Mouse (Mus musculus): ENCODE measurements at regions not wholly inside any gene's neighbourhood (a gene's known extent, or its start where the extent isn't known, plus 50 kb on each side); places are given as distances from the start of the nearest gene placed in this dataset.
"Not testable (repeated sequence)": the region's sequence is repeated elsewhere in the genome, so short reads cannot be mapped to it uniquely, and the experiment has no call there.

DNA sequence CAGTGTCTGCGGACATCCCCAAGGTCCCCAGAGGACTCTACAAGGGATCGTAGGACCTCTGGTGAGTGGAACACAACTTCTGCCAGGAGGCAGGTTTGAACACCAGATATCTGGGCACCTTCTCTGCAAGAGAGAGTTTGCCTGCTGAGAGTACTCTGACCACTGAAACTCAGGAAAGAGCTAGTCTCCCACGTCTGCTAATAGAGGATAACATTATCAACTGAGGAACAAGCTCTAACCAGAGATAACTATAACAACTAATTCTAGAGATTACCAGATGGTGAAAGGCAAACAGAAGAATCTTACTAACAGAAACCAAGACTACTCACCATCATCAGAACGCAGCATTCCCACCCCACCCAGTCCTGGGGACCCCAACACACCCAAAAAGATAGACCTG lies 415.1 kb downstream of the Sis start:
- in situ Hi-C loops (cut with MboI, MseI), result not testable (repeated sequence)

DNA sequence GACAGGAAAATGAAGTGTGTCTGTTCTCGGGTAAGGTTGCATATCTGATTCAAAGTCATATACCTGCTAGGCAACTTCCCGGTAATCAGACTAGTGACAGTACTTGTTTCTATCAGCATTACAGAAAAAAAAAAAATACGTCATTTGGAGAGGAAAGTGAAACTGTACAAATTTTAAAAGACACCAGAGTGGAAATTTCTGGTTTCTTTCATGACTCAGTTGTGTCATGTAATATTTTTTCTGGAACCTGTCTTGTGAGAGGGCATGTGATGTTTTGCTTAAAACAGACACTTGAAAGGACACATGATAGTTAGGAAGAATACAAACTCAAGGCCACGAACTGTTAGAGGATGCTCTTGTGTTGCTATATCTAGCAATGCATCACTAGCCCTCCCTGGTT lies 433.7 kb downstream of the Sis start:
- in situ Hi-C loops (cut with MboI, MseI), result no loop called here

DNA sequence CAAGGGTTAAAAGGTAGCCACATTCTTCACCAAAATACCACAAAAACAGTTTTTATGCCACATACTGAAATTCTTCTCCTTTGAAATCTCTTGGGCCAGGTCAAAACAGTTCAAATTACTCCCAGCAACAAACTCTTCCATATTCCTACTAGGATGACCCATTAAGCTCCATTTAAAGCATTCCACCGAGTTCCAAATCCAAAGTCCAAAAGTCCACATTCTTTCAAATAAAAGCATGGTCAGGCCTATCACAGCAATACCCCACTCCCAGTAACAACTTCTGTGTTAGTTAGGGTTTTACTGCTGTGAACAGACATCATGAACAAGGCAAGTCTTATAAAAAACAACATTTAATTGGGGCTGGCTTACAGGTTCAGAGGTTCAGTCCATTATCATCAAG lies 441.9 kb downstream of the Sis start:
- in situ Hi-C loops (cut with MboI, MseI), result loop anchor here (10.0 kb wide), 1 partner anchor 131 kb away; no protein-coding TSS in a partner anchor

DNA sequence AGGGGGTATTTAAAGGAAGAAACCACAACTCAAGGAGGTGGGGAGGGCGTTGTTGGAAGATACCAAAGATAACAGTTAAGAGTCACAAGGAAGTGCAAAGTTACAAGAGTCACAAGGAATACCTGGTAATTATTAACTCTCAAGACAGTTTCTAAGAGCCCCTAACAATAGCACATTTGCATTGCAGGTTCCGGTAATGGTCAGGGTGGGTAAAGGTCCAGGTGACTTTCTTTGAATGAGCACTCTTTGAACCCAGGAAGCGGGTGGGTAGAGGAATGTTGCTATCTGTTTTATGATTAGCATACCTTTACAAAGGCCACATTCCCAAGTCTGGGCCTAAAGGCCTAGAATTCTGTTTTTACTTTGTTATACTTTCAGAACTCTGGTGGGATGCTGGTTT lies 449.8 kb downstream of the Sis start:
- in situ Hi-C loops (cut with MboI, MseI), result not testable (repeated sequence)

DNA sequence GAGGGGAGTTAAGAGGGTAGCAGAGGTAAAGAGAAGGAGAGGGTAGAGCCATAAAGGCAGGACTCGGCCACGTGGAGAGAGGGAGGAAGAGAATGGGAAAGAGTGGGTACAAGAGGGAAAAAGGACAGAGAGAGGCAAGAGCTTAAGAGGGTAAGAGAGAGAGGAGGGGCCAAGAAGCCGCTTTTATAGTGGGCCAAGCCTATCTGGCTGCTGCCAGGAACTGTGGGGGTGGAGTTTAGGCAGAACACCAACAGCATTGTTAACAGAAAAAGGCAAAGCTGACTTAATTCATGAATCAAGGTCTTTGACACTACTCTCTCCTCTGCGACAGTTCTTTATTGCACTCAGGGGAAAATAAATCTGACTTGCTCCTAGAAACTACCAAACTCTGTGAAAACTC lies 463.4 kb downstream of the Sis start:
- in situ Hi-C loops (cut with MboI, MseI), result no loop called here

DNA sequence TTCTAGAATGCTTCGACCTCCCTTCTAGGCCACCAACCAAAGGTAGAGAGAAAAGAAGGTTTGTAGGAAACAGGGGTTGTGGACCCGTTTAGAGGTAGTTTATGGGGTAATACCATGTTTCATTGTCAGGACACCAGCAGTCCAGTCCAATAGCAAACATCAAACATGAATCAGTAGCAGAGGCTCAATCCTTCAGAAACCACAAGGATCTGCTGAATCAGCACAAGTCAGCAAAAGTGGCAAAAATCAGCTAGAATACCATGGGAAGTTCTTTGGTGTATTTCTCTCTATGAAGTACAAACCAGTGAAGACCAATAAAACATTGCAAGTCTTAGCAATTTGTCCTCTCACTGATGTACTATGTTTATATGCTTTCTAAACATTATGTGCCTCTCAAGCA lies 465.9 kb downstream of the Sis start:
- in situ Hi-C loops (cut with MboI, MseI), result no loop called here

DNA sequence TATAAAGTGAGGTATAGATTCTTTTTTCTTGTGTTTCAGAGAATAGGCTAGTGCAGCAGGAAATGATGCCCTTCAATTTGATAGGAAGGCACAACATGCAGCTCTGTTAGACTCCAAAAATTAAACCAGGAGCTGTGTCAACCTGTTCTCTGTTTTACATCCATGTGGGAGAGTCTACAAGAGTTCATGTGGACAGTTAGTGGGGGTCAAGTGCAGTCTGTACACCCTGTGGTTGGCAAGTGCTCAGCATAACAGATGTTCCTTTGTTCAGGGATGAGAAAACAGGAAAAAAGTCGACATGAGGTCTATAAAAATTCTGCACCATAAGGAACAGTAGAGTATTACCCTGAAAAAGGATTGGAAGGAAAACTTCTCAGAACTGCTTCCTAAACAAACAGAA lies 512.3 kb downstream of the Sis start:
- in situ Hi-C loops (cut with MboI, MseI), result no loop called here

Data from T-helper 2 cell (primary cell).